24 mouse cellular contexts compared by ENCODE assay signal in genomic region chr14:103989949-103990348, GRCm38 (mm10).
DNase-seq lines count a peak whose midpoint lies in the region; ATAC-seq and TF ChIP-seq lines count a peak whose summit lies in the region.
"Had no signal": no experiment of that assay in that cellular context is flagged by ENCODE, and none has a peak within 500 bp of the region (broad histone marks: within the 10 kb centered on the region; RNA-seq: fewer than 3 reads in every experiment).

No protein-coding gene starts in this region.

- H3K4me1 ChIP-seq in kidney, embryonic 15.5 days, result no peaks in the 10 kb centered on the region
- no peaks in the 10 kb centered on the region for H3K4me1 ChIP-seq in liver, adult 2 months (ENCODE audit: control insufficient read depth, insufficient read depth, low read length)
- H3K4me1 ChIP-seq in small intestine, adult 2 months (ENCODE audit: control insufficient read depth, insufficient read depth, insufficient read length, low read length), result peaks cover 5% of the 10 kb centered on the region; the same call in 1 of the 2 replicates
- H3K4me1 ChIP-seq in midbrain, embryonic 16.5 days (ENCODE audit: control insufficient read depth, insufficient read depth, low read length), result no peaks in the 10 kb centered on the region
- H3K4me1 ChIP-seq: embryonic facial prominence, embryonic 15.5 days; forebrain, embryonic 10.5 days; heart, embryonic 15.5 days; hindbrain, embryonic 13.5 days had no signal

- no peak overlapping the region for H3K27ac ChIP-seq in kidney, embryonic 15.5 days
- H3K27ac ChIP-seq in liver, adult 2 months (replicated peaks; ENCODE audit: insufficient read depth, low read depth, low read length), result no peak overlapping the region
- H3K27ac ChIP-seq in small intestine, adult 2 months (ENCODE audit: insufficient read depth, low read depth, low read length), result peak overlapping the region; percentile 47; the same call in 1 of the 2 replicates
- no peak overlapping the region for H3K27ac ChIP-seq in midbrain, embryonic 16.5 days (ENCODE audit: low read length)
- H3K27ac ChIP-seq: embryonic facial prominence, embryonic 15.5 days; forebrain, embryonic 10.5 days; heart, embryonic 15.5 days; hindbrain, embryonic 13.5 days had no signal

- DNase-seq in kidney, adult 8-10 months, result no peak
- peak; percentile 15 for DNase-seq in liver, adult 2 months (ENCODE audit: extremely low read depth, low read depth, low spot score)
- no peak for DNase-seq in liver
- DNase-seq in adrenal gland, postnatal 14 days, result no peak
- DNase-seq: adrenal gland, postnatal 25 days; cerebellum, adult 18-20 months; cerebellum, postnatal 10 days; embryo, embryonic 11 days; gastrocnemius, postnatal 36 days; heart, adult 18-20 months; heart, postnatal 14 days had no signal

- TF ChIP-seq POLR2A in liver, adult 2 months (IDR thresholded peaks at IDR 0.05; ENCODE audit: extremely low read depth, insufficient read depth, low read length), result no peak
- no peak for TF ChIP-seq POLR2A in small intestine, adult 2 months (IDR thresholded peaks at IDR 0.05; ENCODE audit: low read depth, low read length)

- H3K36me3 ChIP-seq in kidney, embryonic 15.5 days, result no peaks in the 10 kb centered on the region
- no peaks in the 10 kb centered on the region for H3K36me3 ChIP-seq in liver, adult 2 months (ENCODE audit: control insufficient read depth, insufficient read depth, low read length)
- H3K36me3 ChIP-seq in small intestine, adult 2 months (ENCODE audit: control insufficient read depth, insufficient read depth, low read length), result no peaks in the 10 kb centered on the region
- H3K36me3 ChIP-seq in midbrain, embryonic 16.5 days (ENCODE audit: control insufficient read depth, insufficient read depth, low read length), result no peaks in the 10 kb centered on the region
- H3K36me3 ChIP-seq: embryonic facial prominence, embryonic 15.5 days; forebrain, embryonic 10.5 days; heart, embryonic 15.5 days; hindbrain, embryonic 13.5 days had no signal

- no peak for TF ChIP-seq CTCF in liver, adult 2 months (IDR thresholded peaks at IDR 0.05; ENCODE audit: low read depth, low read length)
- no peak for TF ChIP-seq CTCF in small intestine, adult 2 months (IDR thresholded peaks at IDR 0.05; ENCODE audit: extremely low read depth, insufficient read length, insufficient replicate concordance, low read depth, low read length)

- 0 out of 2 replicates have a peak, but pooled peaks have one; percentile 71 for ATAC-seq in kidney, embryonic 15.5 days (replicated peaks; ENCODE audit: low FRiP score)
- no peak for ATAC-seq in midbrain, embryonic 16.5 days
- ATAC-seq: activated CD4-positive, CD25-positive, alpha-beta regulatory T cell, adult 4 months; forebrain, embryonic 14.5 days; Patski had no signal

- WGBS in kidney, embryonic 15.5 days, result 76% methylated on average over 1 of the region's 1 CpGs
- WGBS in liver, adult 2 months, result 41% methylated on average over 1 of the region's 1 CpGs
- 27% methylated on average over 1 of the region's 1 CpGs for WGBS in small intestine, adult 2 months
- 89% methylated on average over 1 of the region's 1 CpGs for WGBS in midbrain, embryonic 16.5 days

- H3K79me2 ChIP-seq in liver, adult 2 months (ENCODE audit: control insufficient read depth, insufficient read depth, low read length), result no peaks in the 10 kb centered on the region

- H3K27me3 ChIP-seq in kidney, embryonic 15.5 days, result no peaks in the 10 kb centered on the region
- H3K27me3 ChIP-seq in liver, adult 2 months (ENCODE audit: control insufficient read depth, insufficient read depth, low read length), result no peaks in the 10 kb centered on the region
- no peaks in the 10 kb centered on the region for H3K27me3 ChIP-seq in small intestine, adult 2 months (ENCODE audit: control insufficient read depth, insufficient read depth, low read length)
- H3K27me3 ChIP-seq in midbrain, embryonic 16.5 days (ENCODE audit: control insufficient read depth, insufficient read depth, low read depth, low read length), result no peaks in the 10 kb centered on the region
- H3K27me3 ChIP-seq: CH12.LX; embryonic facial prominence, embryonic 15.5 days; heart, embryonic 15.5 days; hindbrain, embryonic 13.5 days had no signal

- no peak overlapping the region for H3K9ac ChIP-seq in kidney, embryonic 15.5 days
- H3K9ac ChIP-seq in liver, adult 2 months (ENCODE audit: low read depth, low read length), result no peak overlapping the region
- H3K9ac ChIP-seq in midbrain, embryonic 16.5 days (ENCODE audit: low read depth, low read length), result no peak overlapping the region
- H3K9ac ChIP-seq: embryonic facial prominence, embryonic 15.5 days; heart, embryonic 15.5 days; hindbrain, embryonic 13.5 days had no signal

- no peaks in the 10 kb centered on the region for H3K9me3 ChIP-seq in kidney, embryonic 15.5 days (replicated peaks)
- no peaks in the 10 kb centered on the region for H3K9me3 ChIP-seq in midbrain, embryonic 16.5 days (replicated peaks; ENCODE audit: control insufficient read depth, low read length, poor library complexity, severe bottlenecking)
- H3K9me3 ChIP-seq: embryonic facial prominence, embryonic 15.5 days; forebrain, embryonic 10.5 days; heart, embryonic 15.5 days; hindbrain, embryonic 13.5 days had no signal

- no peak overlapping the region for H3K4me3 ChIP-seq in kidney, embryonic 15.5 days (replicated peaks)
- no peak overlapping the region for H3K4me3 ChIP-seq in liver, adult 2 months (ENCODE audit: insufficient read depth, low read depth, low read length)
- H3K4me3 ChIP-seq in small intestine, adult 2 months (ENCODE audit: low read depth, low read length), result no peak overlapping the region
- no peak overlapping the region for H3K4me3 ChIP-seq in midbrain, embryonic 16.5 days (ENCODE audit: low read depth, low read length)
- H3K4me3 ChIP-seq: embryonic facial prominence, embryonic 15.5 days; erythroblast, embryonic 14.5 days; forebrain, embryonic 10.5 days; heart, embryonic 15.5 days; hindbrain, embryonic 13.5 days had no signal

- H3K4me2 ChIP-seq in kidney, embryonic 15.5 days, result no peak overlapping the region
- no peak overlapping the region for H3K4me2 ChIP-seq in midbrain, embryonic 16.5 days (ENCODE audit: low read length)
- H3K4me2 ChIP-seq: embryonic facial prominence, embryonic 15.5 days; heart, embryonic 11.5 days; heart, embryonic 15.5 days; hindbrain, embryonic 13.5 days had no signal
